Mouse (Mus musculus): Measurements from ENCODE around the gene Kirrel3.

Gene Kirrel3

GRCm38 (mm10) chr9:34507164-34507563, 21.5 kb downstream of the Kirrel3 start:
- DNase-seq (ENCODE audit: low read depth) = no peak

- DNase-seq (ENCODE audit: low read depth) = no peak
These were observed 33.2 kb downstream of the Kirrel3 start for GRCm38 (mm10) chr9:34518861-34519260.

- DNase-seq (ENCODE audit: low read depth) = no peak
These were observed 34.7 kb downstream of the Kirrel3 start for GRCm38 (mm10) chr9:34520234-34520950.

- DNase-seq (ENCODE audit: low read depth) = no peak
These were observed 40.0 kb downstream of the Kirrel3 start for GRCm38 (mm10) chr9:34525695-34526094.

DNA sequence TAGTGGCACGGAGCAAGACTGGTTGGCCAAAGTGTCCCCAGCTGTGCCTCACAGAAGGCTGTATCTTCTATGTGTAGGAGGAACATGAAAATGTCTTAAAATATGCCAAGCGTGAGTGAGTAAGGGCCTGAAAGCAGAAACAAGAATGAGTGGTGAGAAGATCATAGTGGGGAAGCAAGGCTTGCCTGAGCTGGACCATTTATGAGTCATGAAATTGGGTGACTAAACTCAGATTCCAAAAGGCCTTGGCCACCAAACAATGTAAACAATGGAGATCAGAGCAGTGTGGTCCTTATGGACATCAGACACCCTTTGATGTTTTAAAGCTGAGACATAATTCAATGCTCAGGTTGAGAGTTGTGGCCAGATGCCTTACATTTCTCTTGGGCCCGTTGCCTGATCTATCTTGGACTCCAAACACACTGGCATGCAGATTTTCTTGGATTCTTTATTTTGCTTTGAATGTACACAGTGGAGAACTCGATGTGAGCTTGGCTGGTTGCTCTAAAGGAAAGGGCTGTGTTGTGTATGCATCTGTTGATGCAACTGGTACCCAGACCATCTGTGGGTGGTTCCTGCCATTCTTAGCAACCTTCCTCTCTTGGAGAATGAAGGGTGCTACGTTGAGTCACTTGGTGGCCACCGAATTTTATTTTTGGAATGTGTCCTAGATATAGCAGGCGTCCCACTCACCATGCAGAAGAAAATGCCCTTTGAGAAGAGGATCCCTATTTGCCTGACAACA, 53.1 kb downstream of the Kirrel3 start:
- no peak for DNase-seq (ENCODE audit: low read depth)

DNA sequence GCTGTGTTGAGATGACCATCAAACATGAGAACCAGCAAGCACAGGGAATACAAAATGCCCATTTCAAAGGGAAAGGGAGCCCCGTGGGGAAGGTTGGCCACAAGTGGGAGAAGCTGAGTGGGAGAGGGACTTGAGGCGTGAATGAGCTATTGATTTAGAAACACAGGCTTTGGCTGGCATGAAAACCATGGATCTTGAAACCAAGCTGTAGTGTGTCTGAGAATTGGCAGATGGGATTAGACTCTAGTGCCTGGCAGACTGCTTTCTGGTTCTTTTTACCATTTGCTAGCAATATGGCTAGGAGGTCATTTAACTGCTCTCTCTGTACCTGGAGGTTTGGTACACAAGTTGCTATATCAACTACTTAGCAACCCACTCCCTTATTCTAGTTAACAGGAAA, 56.2 kb downstream of the Kirrel3 start:
- DNase-seq (ENCODE audit: low read depth) = no peak

GRCm38 (mm10) chr9:34555699-34556098, 70.0 kb downstream of the Kirrel3 start:
- DNase-seq (ENCODE audit: low read depth) = no peak

DNA sequence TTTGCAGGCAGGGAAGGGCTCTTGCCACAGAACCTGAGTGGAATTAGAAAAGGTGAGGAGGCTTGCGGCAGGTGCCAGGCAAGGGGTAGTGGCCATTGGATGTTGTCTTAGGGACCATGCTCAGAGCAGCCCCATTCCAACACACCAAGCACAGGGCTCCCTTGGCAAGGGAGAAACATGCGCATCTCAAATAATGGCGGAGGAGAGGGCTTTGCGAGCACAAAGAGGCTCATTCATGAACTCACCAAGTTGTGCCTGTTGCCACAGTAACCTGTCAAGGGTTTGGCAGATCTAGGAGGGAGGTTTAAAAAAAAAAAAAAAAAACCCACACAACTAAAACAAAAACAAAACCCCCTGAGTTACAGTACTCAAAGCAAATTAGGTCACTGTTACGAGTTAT, 72.2 kb downstream of the Kirrel3 start:
- no peak for DNase-seq (ENCODE audit: low read depth)

DNA sequence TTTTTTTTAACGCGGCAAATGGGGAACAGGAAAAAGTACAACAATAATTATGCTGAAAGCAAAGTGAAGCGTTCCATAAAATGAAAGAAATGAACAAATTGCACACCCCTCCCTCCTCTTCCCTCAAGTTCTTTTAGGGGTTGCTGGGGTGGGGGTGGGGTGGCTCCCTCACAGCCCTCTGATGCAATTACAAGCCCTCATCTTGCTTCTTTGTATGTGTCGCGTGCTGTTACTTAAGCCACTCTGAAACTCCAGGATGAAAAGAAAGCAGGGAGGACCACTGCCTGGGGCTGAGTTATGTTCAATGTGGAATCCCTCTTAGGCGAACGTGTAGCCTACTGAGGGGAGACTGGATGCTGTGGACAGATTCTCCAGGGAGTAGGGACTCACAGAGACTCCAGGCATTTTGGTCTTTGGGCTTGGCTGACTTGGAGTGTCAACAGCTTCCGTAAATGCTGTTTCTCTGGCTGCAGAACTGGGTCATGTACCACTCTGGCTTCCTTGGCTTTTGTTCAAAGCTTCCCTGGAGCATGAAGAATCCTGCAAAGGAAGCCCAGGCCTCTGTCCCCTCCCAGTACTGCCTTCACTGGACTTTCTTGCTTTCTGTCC, 72.7 kb downstream of the Kirrel3 start:
- no peak for DNase-seq (ENCODE audit: low read depth)

DNA sequence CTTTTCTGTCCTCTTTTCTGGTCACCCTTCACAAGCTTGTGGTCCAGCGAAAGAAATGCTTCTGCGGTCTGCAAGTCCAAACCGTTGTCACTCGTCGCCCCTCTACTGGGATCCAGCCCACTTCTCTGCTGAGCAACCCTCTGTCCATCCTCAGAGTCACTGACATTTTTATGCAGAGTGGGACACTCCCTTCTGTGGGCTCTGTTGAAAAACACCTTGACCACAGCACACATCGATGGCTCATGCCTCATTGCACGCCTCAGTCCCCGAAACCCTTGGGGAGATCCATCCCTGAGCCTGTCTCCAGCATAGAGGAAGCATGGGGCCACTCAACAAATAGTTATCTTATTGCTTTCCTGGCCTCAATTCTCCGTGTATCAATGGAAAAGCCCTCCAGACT, 73.4 kb downstream of the Kirrel3 start:
- no peak for DNase-seq (ENCODE audit: low read depth)

DNA sequence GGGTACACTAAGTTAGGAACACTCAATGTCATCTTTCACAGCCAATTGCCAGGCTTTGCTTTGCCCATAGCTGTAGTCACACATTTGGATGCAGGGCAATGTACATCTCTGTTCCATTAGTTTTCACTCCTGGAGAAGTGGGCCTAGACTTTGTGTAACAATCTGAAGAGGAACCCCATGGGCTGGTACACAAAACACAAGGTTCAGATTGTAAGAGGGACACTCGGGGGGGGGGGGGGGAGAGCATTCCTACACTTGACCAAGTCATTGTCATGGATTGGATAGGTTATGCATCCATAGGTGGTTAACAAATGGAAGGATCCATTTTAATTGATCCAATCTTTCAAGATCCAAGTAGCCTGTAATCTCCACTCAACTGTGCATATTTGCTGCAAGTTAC, 75.6 kb downstream of the Kirrel3 start:
- DNase-seq (ENCODE audit: low read depth) = no peak

GRCm38 (mm10) chr9:34562437-34563000, 76.8 kb downstream of the Kirrel3 start:
- DNase-seq (ENCODE audit: low read depth) = no peak

DNA sequence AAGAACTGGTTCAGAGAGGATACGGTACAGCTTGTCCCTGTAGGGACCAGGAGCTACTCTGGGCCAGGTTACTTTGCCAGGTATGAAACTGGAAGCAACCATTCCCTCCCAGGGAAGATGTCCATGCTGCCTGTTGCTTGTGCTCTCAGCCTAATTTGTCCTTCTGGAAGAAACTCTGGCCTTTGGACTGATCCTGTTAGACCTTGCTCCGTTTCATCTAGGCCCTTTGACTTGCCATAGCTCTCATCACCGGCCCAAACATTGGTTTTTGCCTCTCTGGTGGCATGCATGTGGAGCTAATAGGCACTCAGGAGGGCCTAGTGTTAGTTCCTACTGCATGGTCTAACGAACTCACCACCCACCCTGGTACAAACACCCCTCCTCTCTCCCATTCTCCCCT, 88.2 kb downstream of the Kirrel3 start:
- DNase-seq (ENCODE audit: low read depth) = no peak

- DNase-seq (ENCODE audit: low read depth) = no peak
These were observed 88.9 kb downstream of the Kirrel3 start for GRCm38 (mm10) chr9:34574611-34575010.

DNA sequence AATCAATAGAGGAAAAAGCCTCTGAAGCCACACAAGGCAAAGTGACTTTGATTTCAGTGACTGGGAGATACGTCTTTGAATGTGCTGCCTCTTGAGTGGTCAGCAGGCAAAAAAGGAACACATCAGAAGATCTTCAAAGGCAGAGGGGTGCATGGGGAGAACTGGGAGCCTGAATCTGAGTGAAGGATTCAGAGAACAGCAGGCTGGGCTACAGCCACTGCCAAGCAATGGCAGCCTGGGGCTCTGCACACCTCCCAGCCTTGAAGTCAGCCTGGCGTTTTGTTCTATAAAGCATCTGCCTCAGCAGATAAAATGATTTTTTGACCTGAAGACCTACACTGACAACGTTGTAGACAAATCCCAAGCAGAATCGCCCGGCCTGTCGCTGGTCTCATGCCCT, 93.5 kb downstream of the Kirrel3 start:
- no peak for DNase-seq (ENCODE audit: low read depth)

DNA sequence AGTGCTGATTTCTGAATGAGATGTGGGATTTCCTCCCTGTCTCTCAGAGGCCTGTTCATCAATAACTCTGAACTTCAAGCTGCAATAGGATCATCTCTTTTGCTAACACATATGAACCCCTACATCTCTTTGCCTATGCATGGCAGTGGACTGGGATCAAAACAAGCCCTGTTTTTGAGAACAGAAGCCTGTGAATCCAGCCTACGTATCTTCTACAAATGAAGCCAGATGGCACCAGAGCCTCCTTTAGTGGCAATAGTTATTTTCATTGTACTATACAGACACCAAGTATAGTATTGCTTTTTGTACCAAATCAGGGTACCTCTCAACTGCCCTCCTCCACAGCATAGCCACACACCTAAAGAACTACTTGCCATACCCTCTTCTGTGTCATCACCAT, 94.4 kb downstream of the Kirrel3 start:
- DNase-seq (ENCODE audit: low read depth) = no peak

- DNase-seq (ENCODE audit: low read depth) = no peak
These were observed 96.8 kb downstream of the Kirrel3 start for GRCm38 (mm10) chr9:34582496-34582895.

DNA sequence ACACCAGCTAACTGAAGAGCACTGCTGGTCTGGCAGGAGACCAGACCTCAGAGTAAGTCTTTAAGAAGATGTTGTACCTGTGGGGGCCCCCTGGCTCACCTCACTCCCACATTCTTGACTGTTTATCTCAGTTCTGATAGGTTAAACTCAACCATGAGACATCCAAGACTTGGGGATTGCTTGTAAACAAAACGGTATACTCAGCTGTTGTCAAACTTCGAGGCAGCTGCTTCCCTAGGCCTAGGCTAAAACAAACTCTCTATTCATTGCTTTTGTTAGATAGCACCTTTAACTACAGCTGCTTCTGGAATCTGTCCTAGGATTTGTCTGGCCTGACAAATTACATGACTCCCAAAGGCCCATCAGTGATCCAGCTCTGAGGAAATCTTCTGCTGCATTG, 99.8 kb downstream of the Kirrel3 start:
- DNase-seq (ENCODE audit: low read depth) = no peak

- no peak for DNase-seq (ENCODE audit: low read depth)
These were observed 100.4 kb downstream of the Kirrel3 start for GRCm38 (mm10) chr9:34586080-34586479.

DNA sequence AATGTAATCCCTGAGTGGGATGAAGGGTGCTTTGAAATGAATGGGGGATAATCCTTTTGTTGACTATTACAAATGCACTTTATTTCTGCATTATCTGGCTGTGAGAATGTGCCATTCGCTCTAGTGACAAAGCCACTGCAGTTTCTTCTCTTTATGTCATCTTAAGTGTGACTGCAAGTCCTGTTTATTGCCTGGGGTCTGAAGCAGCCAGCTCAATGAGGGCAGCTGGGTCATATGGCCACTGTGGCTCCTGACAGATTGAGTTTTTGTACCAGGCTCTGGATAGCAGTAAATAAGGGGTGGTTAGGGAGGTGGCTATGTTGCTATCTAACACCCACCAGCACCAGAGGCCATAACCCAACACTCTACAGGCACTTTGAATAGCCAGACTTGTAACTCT, 104.1 kb downstream of the Kirrel3 start:
- DNase-seq (ENCODE audit: low read depth) = no peak

GRCm38 (mm10) chr9:34592073-34592610, 106.4 kb downstream of the Kirrel3 start:
- no peak for DNase-seq (ENCODE audit: low read depth)

DNA sequence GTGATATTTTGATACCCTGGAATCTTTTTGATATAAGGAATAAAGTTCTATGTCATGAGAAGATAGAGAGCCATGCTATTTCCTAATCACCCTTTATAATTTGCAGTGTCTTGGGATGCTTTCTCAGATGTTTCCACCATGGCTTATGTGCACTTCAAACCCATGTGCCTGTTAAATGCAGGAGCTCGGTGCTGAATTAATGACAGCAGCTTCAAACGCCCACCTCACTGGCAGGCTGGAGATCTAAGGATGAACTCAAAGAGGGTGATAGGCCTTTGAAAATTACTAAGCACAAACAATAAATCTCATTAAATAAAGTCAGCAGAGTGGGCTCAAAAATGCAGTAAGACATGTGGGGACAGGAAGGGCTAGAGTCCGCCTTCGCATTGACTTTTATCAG, 108.2 kb downstream of the Kirrel3 start:
- DNase-seq (ENCODE audit: low read depth) = no peak

GRCm38 (mm10) chr9:34600326-34600725, 114.6 kb downstream of the Kirrel3 start:
- DNase-seq (ENCODE audit: low read depth) = no peak
